Mouse (Mus musculus) E14TG2a.4 (cell line): ENCODE measurements around the gene Sc5d.

Experiments used
- CTCF ChIP-seq: conservative IDR thresholded peaks from 2 replicates; pipeline ENCODE4 v1.5.1; 2014; ENCODE audit warnings: low read length
- POU5F1 ChIP-seq: IDR thresholded peaks from 2 replicates; pipeline ENCODE4 v1.6.1; 2014; ENCODE audit warnings: low read length, borderline replicate concordance

DNA sequence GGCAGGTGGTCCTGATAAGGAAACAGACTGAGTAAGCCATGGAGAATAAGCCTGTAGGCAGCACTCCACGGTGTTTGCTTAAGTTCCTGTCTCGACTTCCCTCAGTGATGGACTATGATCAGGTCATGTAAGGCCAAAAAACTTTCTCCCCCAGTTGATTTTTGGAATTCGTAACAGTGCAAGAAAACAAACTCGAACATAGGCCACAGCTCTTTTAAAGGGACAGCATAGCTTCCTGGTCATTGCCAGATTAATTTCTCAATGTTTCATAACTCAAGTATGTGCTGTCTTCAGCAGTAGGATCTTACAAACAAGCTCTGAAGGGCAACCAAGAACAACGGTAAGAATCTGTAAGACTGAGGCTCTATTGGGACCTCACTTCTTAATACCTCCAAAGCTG lies 7.4 kb upstream of the Sc5d start:
- no peak for TF ChIP-seq CTCF
- TF ChIP-seq POU5F1, result no peak
